Mouse (Mus musculus): ENCODE measurements around the gene Jpt1. TPM values are rescaled to one million over a fixed set of nuclear protein-coding genes. Genes with fewer than 3 reads are reported as not detected.
"Not testable (repeated sequence)": the region's sequence is repeated elsewhere in the genome, so short reads cannot be mapped to it uniquely, and the experiment has no call there.

Jpt1 gene
- 778 and 995 TPM in 2 replicates for polyA plus RNA-seq (2016; fragmentation: Nextera tagmentation; extraction: Ambion mirVana)

DNA sequence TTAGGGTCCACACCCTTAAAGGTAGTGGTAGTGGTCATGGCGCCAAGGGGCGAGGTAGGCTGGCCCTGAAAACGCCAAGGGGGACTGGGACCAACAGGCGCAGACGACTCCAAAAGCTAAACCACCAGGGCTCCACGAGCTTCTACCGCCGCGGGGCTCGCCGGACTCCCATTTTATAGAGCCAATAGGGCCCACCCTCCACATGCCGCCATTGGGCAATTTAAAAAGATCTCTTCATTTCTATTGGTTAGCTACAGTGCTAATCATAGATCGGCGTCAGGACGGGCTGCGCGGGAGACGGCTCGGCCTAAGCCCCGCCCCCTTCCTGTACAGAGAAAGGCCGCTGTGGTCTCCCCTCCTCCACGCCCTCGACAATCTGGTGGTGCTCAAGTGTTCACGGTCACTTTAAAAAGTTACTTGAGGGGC, at the start of gene Jpt1:
Gene Jpt1 (minus strand): TSS at position 150 of the 426 bp plus-strand sequence.
- DNase-seq (ENCODE audit: low spot score): peak; percentile 96
- no peaks in the 10 kb centered on the region for H3K27me3 ChIP-seq (ENCODE audit: insufficient read depth, poor library complexity, severe bottlenecking)
- H3K27ac ChIP-seq: peak within 1 kb of the TSS; percentile 99
- H3K36me3 ChIP-seq: no peaks in the 10 kb centered on the region
- H3K4me1 ChIP-seq (replicated peaks): peaks cover 42% of the 10 kb centered on the region
- H3K9me3 ChIP-seq: no peaks in the 10 kb centered on the region
- WGBS: under 1% methylated on average over 24 of the region's 24 CpGs
- peak within 1 kb of the TSS; percentile 100 for H3K4me3 ChIP-seq

DNA sequence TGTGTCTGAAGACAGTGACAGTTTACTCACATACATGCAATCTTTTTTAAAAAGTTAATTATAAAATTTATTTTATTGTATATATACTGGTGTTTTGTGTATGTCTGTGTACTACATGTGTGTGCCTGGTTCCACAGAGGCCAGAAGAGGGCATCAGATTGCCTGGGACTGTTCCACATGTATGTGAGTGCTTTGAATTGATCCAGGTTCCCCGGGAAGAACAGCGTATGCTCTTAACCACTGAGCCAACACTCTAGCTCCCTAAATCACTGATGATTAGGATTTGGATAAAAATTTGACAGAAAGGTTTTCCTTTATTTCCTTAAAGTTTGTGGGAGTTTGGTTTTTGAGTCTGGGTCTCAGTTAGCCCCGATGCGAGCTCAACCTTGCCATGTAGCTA, 49.2 kb upstream of the Jpt1 start:
- DNase-seq (ENCODE audit: low spot score): no peak
- Histone ChIP-seq H3K36me3 (peaks cover 27% of the 10 kb centered on the region), H3K4me1 (replicated peaks) (peaks cover 21% of the 10 kb centered on the region), H3K9me3 (no peaks in the 10 kb centered on the region), H3K27ac (peak overlapping the region; percentile 99), H3K27me3 (ENCODE audit: insufficient read depth, poor library complexity, severe bottlenecking) (no peaks in the 10 kb centered on the region), H3K4me3 (peak overlapping the region; percentile 93)
- WGBS: 50% methylated on average over 4 of the region's 4 CpGs

DNA sequence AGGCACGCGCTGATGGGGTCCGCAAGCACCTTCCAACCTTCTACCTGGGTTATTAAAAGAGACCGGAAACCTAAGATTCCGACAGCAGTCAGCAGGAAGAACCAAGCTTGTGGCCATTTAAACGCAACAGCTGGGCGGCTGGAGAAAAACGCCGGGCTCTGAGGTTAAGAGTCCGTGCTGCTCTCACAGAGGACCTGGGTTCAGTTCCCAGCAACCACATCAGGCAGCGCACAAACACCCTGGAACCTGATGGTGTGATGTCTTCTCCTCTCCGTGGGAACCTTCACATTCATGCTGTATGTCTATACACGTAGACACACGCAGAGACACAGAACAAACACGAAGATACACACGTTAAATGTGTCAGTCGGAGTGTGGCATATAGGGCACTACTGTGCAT, 41.5 kb upstream of the Jpt1 start:
- no peak for DNase-seq (ENCODE audit: low spot score)
- Histone ChIP-seq H3K4me3 (no peak overlapping the region), H3K4me1 (replicated peaks) (no peaks in the 10 kb centered on the region), H3K36me3 (no peaks in the 10 kb centered on the region), H3K9me3 (no peaks in the 10 kb centered on the region), H3K27me3 (ENCODE audit: insufficient read depth, poor library complexity, severe bottlenecking) (no peaks in the 10 kb centered on the region), H3K27ac (no peak overlapping the region)
- WGBS: 82% methylated on average over 17 of the region's 17 CpGs

DNA sequence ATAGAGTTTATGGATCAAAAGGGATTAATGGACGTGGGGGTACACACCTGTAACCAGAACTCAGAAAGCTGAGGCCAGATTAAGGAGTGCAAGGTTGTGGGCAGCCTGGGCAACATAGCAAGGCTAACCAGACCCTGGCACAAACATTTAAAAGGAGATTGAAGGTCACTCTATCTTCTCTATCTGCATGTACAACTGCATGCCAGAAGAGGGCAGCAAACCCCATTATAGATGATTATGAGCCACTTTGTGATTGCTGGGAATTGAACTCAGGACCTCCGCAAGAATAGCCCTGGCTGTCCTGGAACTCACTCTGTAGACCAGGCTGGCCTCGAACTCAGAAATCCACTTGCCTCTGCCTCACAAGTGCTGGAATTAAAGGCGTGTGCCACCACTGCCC, 38.6 kb upstream of the Jpt1 start:
- Histone ChIP-seq H3K27me3 (ENCODE audit: insufficient read depth, poor library complexity, severe bottlenecking) (no peaks in the 10 kb centered on the region), H3K4me1 (replicated peaks) (no peaks in the 10 kb centered on the region), H3K27ac (no peak overlapping the region), H3K36me3 (no peaks in the 10 kb centered on the region), H3K9me3 (0 out of 2 replicates have a peak, but pooled peaks cover 3% of the 10 kb centered on the region), H3K4me3 (no peak overlapping the region)
- 59% methylated on average over 4 of the region's 4 CpGs for WGBS
- no peak for DNase-seq (ENCODE audit: low spot score)

DNA sequence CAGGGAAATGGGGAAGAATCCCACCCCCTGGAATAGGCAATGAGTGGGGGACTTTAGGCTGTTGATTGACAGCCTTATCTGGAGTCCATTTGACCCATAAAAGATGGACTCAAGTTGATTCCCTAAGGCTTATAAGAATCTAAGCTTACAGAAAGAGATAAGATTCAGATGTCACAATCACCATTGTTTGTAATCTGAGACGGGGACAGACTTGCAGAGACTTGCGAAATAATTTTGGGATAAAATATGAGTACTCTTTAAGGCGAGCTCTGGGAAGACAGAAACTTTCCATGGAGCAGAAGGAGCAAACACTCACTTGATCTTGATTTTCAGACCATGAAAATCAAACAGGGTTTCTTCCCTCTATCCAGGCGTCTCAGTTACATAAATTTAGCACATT, 29.4 kb upstream of the Jpt1 start:
- 83% methylated on average over 4 of the region's 4 CpGs for WGBS
- no peak for DNase-seq (ENCODE audit: low spot score)
- Histone ChIP-seq H3K27ac (no peak overlapping the region), H3K36me3 (no peaks in the 10 kb centered on the region), H3K4me1 (replicated peaks) (no peaks in the 10 kb centered on the region), H3K9me3 (no peaks in the 10 kb centered on the region), H3K27me3 (ENCODE audit: insufficient read depth, poor library complexity, severe bottlenecking) (peaks cover 12% of the 10 kb centered on the region; the same call in 1 of the 2 replicates), H3K4me3 (no peak overlapping the region)

DNA sequence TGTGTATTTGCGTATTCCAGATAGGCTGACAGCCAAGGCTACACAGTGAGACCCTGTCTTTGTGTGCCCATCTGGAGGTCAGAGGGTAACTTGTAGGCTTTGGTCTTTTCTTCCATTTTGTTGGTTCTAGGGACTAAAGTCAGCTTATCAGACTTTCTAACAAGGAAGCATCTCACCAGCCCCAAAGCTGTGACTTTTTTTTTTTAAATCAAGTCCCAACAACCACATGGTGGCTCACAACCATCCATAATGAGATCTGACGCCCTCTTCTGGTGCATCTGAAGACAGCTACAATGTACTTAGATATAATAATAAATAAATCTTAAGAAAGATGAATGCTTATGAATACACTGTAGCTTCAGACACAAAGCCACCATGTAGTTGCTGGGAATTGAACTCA, 23.9 kb upstream of the Jpt1 start:
- H3K36me3 ChIP-seq: peaks cover 16% of the 10 kb centered on the region
- peaks cover 22% of the 10 kb centered on the region for H3K4me1 ChIP-seq (replicated peaks)
- no peaks in the 10 kb centered on the region for H3K9me3 ChIP-seq
- DNase-seq (ENCODE audit: low spot score): no peak
- no peak overlapping the region for H3K4me3 ChIP-seq
- H3K27ac ChIP-seq: no peak overlapping the region
- H3K27me3 ChIP-seq (ENCODE audit: insufficient read depth, poor library complexity, severe bottlenecking): peaks cover 6% of the 10 kb centered on the region; the same call in 1 of the 2 replicates
- WGBS: 61% methylated on average over 2 of the region's 2 CpGs

DNA sequence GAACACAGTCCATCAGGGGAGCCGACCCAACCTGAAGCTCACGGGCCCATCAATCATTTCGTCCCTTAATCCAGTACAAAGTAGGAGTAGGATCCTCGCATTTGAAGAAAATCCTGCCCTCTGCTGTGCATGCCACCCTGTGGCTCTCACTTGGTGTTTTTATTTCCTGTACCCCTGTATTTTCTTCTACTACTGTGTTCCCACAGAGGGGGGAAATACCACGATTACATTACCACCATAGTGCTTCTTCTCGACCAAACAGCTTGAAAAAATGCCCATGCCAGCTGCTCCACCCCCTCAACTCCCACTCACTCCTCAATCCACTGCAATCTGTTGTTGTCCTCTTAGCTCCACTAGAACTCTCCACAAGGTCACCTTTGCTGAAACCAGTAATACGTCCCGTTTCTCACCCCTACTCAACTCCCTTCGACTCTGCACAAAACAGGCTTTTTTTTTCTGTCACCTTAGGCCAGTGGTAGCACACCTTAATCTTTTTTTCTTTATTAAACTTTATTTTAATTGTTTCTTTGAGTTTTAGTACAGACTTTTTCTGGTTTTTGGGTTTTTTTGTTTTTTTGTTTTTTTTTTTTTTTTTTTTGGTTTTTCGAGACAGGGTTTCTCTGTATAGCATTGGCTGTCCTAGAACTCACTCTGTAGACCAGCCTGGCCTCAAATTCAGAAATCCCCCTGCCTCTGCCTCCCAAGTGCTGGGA, 22.8 kb upstream of the Jpt1 start:
- Histone ChIP-seq H3K4me3 (peak overlapping the region; percentile 98), H3K9me3 (no peaks in the 10 kb centered on the region), H3K27me3 (ENCODE audit: insufficient read depth, poor library complexity, severe bottlenecking) (peaks cover 1% of the 10 kb centered on the region; the same call in 1 of the 2 replicates), H3K36me3 (peaks cover 26% of the 10 kb centered on the region), H3K4me1 (replicated peaks) (peaks cover 22% of the 10 kb centered on the region), H3K27ac (peak overlapping the region; percentile 99)
- no peak for DNase-seq (ENCODE audit: low spot score)
- 87% methylated on average over 10 of the region's 10 CpGs for WGBS

DNA sequence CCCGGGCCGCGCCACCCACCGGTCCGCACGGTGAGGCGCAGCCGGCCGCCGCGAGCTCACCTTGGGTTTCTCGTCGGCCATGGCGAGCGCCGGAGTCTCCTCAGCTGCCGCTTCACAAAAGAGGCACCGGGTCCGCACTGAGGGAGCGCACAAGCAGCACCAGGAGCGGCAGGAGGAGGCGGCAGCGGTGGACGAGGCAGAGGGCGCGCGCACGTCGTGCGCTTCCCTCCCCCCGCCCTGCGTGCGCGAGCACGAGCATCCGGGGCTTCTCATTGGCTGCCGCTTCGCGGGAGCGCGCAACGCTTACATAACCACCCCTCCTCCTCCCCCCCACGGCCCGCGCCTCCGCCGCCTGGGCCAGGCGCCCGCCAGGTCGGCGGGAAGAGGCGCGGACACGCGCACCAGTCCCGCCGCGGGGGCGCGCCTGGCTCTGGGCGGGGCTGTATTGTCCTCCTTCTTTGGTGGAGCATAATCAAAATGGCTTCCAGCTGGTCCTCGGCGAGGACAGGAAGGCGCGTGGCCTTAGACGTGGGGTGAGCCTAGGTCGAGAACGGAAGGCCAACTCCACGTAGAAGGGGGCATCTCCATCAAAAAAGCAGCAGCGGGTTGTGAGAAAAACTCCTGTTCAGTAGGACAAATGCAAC, 22.0 kb upstream of the Jpt1 start, which contains the start of gene Sumo2:
Gene Sumo2 (minus strand): TSS at position 239 of the 644 bp plus-strand sequence.
- H3K36me3 ChIP-seq: peaks cover 35% of the 10 kb centered on the region
- WGBS: 1% methylated on average over 68 of the region's 70 CpGs

DNA sequence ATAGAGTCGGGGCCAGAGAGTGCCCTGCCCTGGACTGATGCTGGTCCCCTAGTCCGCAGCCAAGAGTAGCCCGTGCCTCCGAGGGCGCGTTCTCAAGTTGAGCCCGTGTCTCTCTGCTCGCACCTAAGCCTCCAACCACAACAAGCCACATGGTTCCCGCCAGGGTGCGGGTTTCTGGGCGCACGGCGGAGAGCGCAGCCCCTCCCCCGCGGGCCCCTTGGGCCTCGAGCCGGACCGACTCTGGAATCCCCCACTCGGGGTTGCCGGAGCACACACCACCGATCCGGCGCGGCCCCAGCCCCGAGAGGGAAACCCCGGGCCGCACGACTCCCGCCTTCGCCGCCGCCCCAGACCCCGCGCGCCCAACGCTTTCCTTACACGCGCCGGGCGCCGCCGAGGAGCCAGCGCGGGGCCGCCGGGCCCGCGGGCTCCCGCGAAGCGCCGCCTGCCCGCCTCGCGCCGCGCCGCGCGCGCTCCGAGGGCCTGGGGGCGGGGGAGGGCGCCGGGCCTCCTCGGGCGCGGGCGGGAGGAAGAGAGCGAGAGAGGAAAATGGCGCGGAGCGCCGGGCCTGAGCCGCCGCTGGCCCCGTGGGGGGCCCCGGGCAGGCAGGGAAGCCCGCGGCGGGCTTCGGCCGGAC, 21.3 kb upstream of the Jpt1 start:
- under 1% methylated on average over 84 of the region's 84 CpGs for WGBS
- Histone ChIP-seq H3K27ac (peak overlapping the region; percentile 99), H3K4me3 (peak overlapping the region; percentile 98), H3K27me3 (ENCODE audit: insufficient read depth, poor library complexity, severe bottlenecking) (no peaks in the 10 kb centered on the region), H3K36me3 (peaks cover 41% of the 10 kb centered on the region), H3K9me3 (no peaks in the 10 kb centered on the region), H3K4me1 (replicated peaks) (peaks cover 22% of the 10 kb centered on the region)
- DNase-seq (ENCODE audit: low spot score): peak; percentile 76

More for the DNA sequence above, 22.0 kb upstream of the Jpt1 start, which contains the start of gene Sumo2:
- peak; percentile 99 for DNase-seq (ENCODE audit: low spot score)
- Histone ChIP-seq H3K4me1 (replicated peaks) (peaks cover 22% of the 10 kb centered on the region), H3K27me3 (ENCODE audit: insufficient read depth, poor library complexity, severe bottlenecking) (no peaks in the 10 kb centered on the region), H3K9me3 (no peaks in the 10 kb centered on the region), H3K27ac (peak within 1 kb of the TSS; percentile 99), H3K4me3 (peak within 1 kb of the TSS; percentile 98)

DNA sequence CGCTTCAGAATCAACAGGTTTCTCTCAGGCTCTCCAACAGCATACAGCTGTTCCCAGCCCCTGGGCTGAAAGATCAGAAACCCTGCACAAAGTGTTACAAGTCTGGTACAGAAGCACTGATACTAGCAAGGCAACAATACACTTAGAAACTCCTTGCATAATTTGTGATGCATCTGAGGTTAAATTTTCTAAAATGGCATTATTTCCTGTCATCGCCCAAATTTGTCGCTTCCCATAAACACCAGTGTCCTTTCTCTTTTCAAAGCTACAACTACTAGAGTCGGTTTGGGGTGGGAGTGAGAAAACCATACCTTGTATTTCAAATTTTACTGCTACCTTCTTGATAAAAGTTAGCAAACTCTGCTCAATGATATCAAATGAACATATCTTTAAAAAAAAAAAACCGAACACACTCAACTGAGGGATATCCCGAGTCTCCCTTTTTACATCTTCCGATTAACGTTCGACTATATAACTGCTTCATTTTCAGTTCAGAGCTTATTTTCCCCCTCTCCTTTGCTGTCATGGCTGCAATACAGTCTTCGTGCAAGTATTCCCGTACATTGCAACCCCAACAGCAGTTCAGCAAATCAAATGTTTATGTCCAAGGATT, 20.7 kb upstream of the Jpt1 start:
- H3K27me3 ChIP-seq (ENCODE audit: insufficient read depth, poor library complexity, severe bottlenecking): no peaks in the 10 kb centered on the region
- H3K4me3 ChIP-seq: peak overlapping the region; percentile 98
- peaks cover 48% of the 10 kb centered on the region for H3K36me3 ChIP-seq
- 10% methylated on average over 11 of the region's 11 CpGs for WGBS
- H3K4me1 ChIP-seq (replicated peaks): peaks cover 22% of the 10 kb centered on the region
- DNase-seq (ENCODE audit: low spot score): no peak
- H3K9me3 ChIP-seq: no peaks in the 10 kb centered on the region
- H3K27ac ChIP-seq: peak overlapping the region; percentile 99

DNA sequence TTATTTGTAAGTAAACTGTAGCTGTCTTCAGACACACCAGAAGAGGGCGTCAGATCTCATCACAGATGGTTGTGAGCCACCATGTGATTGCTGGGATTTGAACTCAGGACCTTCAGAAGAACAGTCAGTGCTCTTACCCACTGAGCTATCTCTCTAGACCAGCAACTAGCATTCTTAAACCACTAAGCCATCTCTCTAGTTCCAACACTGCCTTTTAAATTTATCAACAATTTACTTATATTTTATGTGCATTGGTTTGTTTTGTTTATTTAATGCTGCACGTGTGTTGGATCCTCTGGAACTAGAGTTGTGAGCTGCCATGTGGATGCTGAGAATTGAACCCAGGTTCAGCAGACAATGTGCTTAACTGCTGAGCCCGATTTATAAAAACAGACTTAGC, 12.3 kb upstream of the Jpt1 start:
- not testable (repeated sequence) for H3K4me3 ChIP-seq; DNase-seq (ENCODE audit: low spot score); H3K27me3 ChIP-seq (ENCODE audit: insufficient read depth, poor library complexity, severe bottlenecking); H3K4me1 ChIP-seq (replicated peaks); H3K9me3 ChIP-seq; H3K27ac ChIP-seq
- H3K36me3 ChIP-seq: peaks cover 94% of the 10 kb centered on the region
- WGBS: 88% methylated on average over 3 of the region's 3 CpGs

DNA sequence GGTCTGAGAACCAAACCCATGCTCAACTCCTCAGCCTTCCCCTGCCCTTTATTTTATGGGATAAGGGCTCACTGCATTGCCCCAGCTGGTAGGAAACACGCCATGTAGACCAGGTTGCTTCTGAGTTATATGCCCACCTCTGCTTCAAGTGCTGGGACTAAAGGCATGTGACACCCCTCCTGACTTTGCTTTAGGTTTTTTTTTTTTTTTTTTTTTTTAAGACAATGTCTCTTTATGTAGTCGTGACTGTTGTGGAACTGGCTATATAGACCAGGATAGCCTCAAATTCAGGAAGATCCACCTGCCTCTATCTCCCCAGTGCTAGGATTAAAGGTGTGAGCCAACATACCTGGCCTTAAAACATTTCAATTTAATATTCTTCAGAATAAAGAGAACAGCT, 8.5 kb upstream of the Jpt1 start:
- DNase-seq (ENCODE audit: low spot score): no peak
- Histone ChIP-seq H3K4me3 (no peak overlapping the region), H3K27me3 (ENCODE audit: insufficient read depth, poor library complexity, severe bottlenecking) (no peaks in the 10 kb centered on the region), H3K9me3 (no peaks in the 10 kb centered on the region), H3K36me3 (peaks cover 69% of the 10 kb centered on the region), H3K27ac (no peak overlapping the region), H3K4me1 (replicated peaks) (no peaks in the 10 kb centered on the region)
- 82% methylated on average over 2 of the region's 2 CpGs for WGBS
